Comparison of ENCODE assay signal across 8 mouse cellular contexts in the genomic region with DNA sequence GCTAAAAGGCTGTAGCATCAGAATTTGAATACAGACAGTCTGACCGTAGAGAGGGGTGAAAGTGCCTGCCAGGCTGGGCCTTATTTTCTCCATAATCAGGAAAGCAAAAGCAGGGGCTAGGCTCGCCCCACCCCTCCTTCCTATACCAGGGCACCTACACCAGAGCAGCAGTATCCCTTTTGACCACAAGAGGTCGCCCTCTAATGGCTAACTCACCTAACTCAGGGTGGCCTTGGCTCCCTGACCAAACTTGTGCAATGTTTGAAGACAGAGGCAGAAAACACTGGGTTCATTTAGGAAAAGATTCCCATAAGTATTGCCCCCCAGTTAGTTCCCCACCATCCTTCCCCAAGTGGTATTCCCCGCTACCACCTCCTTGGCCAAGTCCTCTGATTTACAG. TPM values are rescaled to one million over a fixed set of nuclear protein-coding genes. Genes with fewer than 3 reads are reported as not detected.
DNase-seq lines count a peak whose midpoint lies in the region; ATAC-seq and TF ChIP-seq lines count a peak whose summit lies in the region.

No protein-coding gene starts in this region.

- peak; percentile 96 for TF ChIP-seq CTCF in layer of hippocampus, adult 2 months (conservative IDR thresholded peaks at IDR 0.05)
- TF ChIP-seq CTCF in lung, postnatal 0 days (IDR thresholded peaks at IDR 0.05): peak; percentile 95

- H3K4me1 ChIP-seq in embryonic facial prominence, embryonic 10.5 days: peaks cover 23% of the 10 kb centered on the region
- H3K4me1 ChIP-seq in heart, embryonic 10.5 days: peaks cover 35% of the 10 kb centered on the region
- no peaks in the 10 kb centered on the region for H3K4me1 ChIP-seq in lung, postnatal 0 days (ENCODE audit: insufficient read depth, low read depth, low read length)

- H3K36me3 ChIP-seq in embryonic facial prominence, embryonic 10.5 days (replicated peaks): no peaks in the 10 kb centered on the region
- no peaks in the 10 kb centered on the region for H3K36me3 ChIP-seq in heart, embryonic 10.5 days
- no peaks in the 10 kb centered on the region for H3K36me3 ChIP-seq in lung, postnatal 0 days (ENCODE audit: insufficient read depth, low read length)

- H3K4me2 ChIP-seq in lung, postnatal 0 days (replicated peaks; ENCODE audit: low read depth, low read length): no peak overlapping the region

- no peak overlapping the region for H3K4me3 ChIP-seq in embryonic facial prominence, embryonic 10.5 days
- H3K4me3 ChIP-seq in heart, embryonic 10.5 days: no peak overlapping the region
- no peak overlapping the region for H3K4me3 ChIP-seq in layer of hippocampus, adult 2 months
- no peak overlapping the region for H3K4me3 ChIP-seq in lung, postnatal 0 days (ENCODE audit: low read depth, low read length)

- peak; percentile 71 for DNase-seq in CD4-positive helper T cell, adult 2 months (ENCODE audit: low read depth, low spot score)
- DNase-seq in adrenal gland, adult 8-10 months: peak; percentile 67
- peak; percentile 86 for DNase-seq in embryonic facial prominence, embryonic 10.5 days (ENCODE audit: low spot score)
- peak; percentile 88 for DNase-seq in heart, embryonic 10.5 days (ENCODE audit: low spot score)
- peak in 1 of 2 experiments; percentile 85 for DNase-seq in layer of hippocampus, adult 2 months (ENCODE audit: low spot score in 2 of 2)
- peak; percentile 86 for DNase-seq in lung, postnatal 0 days (ENCODE audit: low spot score)
- peak; percentile 68 for DNase-seq in ovary, postnatal 10 days (ENCODE audit: low spot score)
- peak; percentile 86 for DNase-seq in thymus, postnatal 14 days

- TF ChIP-seq EP300 in lung, postnatal 0 days (IDR thresholded peaks at IDR 0.05): no peak

- H3K9ac ChIP-seq in lung, postnatal 0 days (replicated peaks; ENCODE audit: low read depth): no peak overlapping the region

- ATAC-seq in lung, postnatal 0 days: peak; percentile 63

- 11% methylated on average over 4 of the region's 4 CpGs for WGBS in embryonic facial prominence, embryonic 10.5 days
- 8% methylated on average over 4 of the region's 4 CpGs for WGBS in heart, embryonic 10.5 days
- 15% methylated on average over 4 of the region's 4 CpGs for WGBS in lung, postnatal 0 days

- peaks cover 47% of the 10 kb centered on the region for H3K27me3 ChIP-seq in embryonic facial prominence, embryonic 10.5 days (replicated peaks; ENCODE audit: low read depth, poor library complexity, severe bottlenecking)
- peaks cover 37% of the 10 kb centered on the region for H3K27me3 ChIP-seq in heart, embryonic 10.5 days (ENCODE audit: insufficient read depth, poor library complexity, severe bottlenecking)
- H3K27me3 ChIP-seq in lung, postnatal 0 days (replicated peaks; ENCODE audit: insufficient read depth, low read length): no peaks in the 10 kb centered on the region

- H3K27ac ChIP-seq in embryonic facial prominence, embryonic 10.5 days (replicated peaks): no peak overlapping the region
- no peak overlapping the region for H3K27ac ChIP-seq in heart, embryonic 10.5 days
- H3K27ac ChIP-seq in layer of hippocampus, adult 2 months: no peak overlapping the region
- no peak overlapping the region for H3K27ac ChIP-seq in lung, postnatal 0 days (ENCODE audit: low read length)

- H3K9me3 ChIP-seq in embryonic facial prominence, embryonic 10.5 days: no peaks in the 10 kb centered on the region
- H3K9me3 ChIP-seq in heart, embryonic 10.5 days: no peaks in the 10 kb centered on the region
- H3K9me3 ChIP-seq in lung, postnatal 0 days (ENCODE audit: low read length): no peaks in the 10 kb centered on the region

RNA-seq across cellular contexts. Expression of a gene that starts 8.3 kb away (rescaled TPM):
- total RNA-seq in adrenal gland, adult 8-10 months (2022): 1 to 10 TPM; 1.0 to 2.3 (median 1.8) TPM
- 2.0 and 2.2 TPM in 2 replicates for polyA plus RNA-seq in embryonic facial prominence, embryonic 10.5 days (2016; fragmentation: Nextera tagmentation; extraction: Ambion mirVana)
- polyA plus RNA-seq in heart, embryonic 10.5 days (2016; fragmentation: Nextera tagmentation; extraction: Ambion mirVana): 1.4 and 1.5 TPM in 2 replicates
- total RNA-seq in layer of hippocampus, adult 2 months (2021): 10 to 100 TPM; 39.0 to 40.0 TPM
- 0.82 and 0.83 TPM in 2 replicates for polyA plus RNA-seq in lung, postnatal 0 days (2015; fragmentation: Nextera tagmentation; extraction: Ambion mirVana)

RNA-seq across cellular contexts. Expression of a gene that starts 32.2 kb away (rescaled TPM):
- 100 to 1,000 TPM; 226 to 318 (median 254) TPM for total RNA-seq in adrenal gland, adult 8-10 months (2022)
- 106 TPM in 2 replicates for polyA plus RNA-seq in embryonic facial prominence, embryonic 10.5 days (2016; fragmentation: Nextera tagmentation; extraction: Ambion mirVana)
- polyA plus RNA-seq in heart, embryonic 10.5 days (2016; fragmentation: Nextera tagmentation; extraction: Ambion mirVana): 162 and 217 TPM in 2 replicates
- 100 to 1,000 TPM; 145 to 155 TPM for total RNA-seq in layer of hippocampus, adult 2 months (2021)
- 70.7 and 72.5 TPM in 2 replicates for polyA plus RNA-seq in lung, postnatal 0 days (2015; fragmentation: Nextera tagmentation; extraction: Ambion mirVana)

RNA-seq across cellular contexts. Expression of a gene that starts 32.2 kb away (rescaled TPM):
- total RNA-seq in adrenal gland, adult 8-10 months (2022): 1 to 10 TPM; 3.0 to 7.9 (median 6.0) TPM
- 2.9 and 3.7 TPM in 2 replicates for polyA plus RNA-seq in embryonic facial prominence, embryonic 10.5 days (2016; fragmentation: Nextera tagmentation; extraction: Ambion mirVana)
- 1.9 and 2.6 TPM in 2 replicates for polyA plus RNA-seq in heart, embryonic 10.5 days (2016; fragmentation: Nextera tagmentation; extraction: Ambion mirVana)
- total RNA-seq in layer of hippocampus, adult 2 months (2021): 1 to 10 TPM; 2.0 to 2.2 TPM
- polyA plus RNA-seq in lung, postnatal 0 days (2015; fragmentation: Nextera tagmentation; extraction: Ambion mirVana): 3.7 and 5.6 TPM in 2 replicates

RNA-seq across cellular contexts. Expression of a gene that starts 34.8 kb away (rescaled TPM):
- 1 to 10 TPM; 2.4 to 5.9 (median 4.5) TPM for total RNA-seq in adrenal gland, adult 8-10 months (2022)
- 9.3 and 9.8 TPM in 2 replicates for polyA plus RNA-seq in embryonic facial prominence, embryonic 10.5 days (2016; fragmentation: Nextera tagmentation; extraction: Ambion mirVana)
- polyA plus RNA-seq in heart, embryonic 10.5 days (2016; fragmentation: Nextera tagmentation; extraction: Ambion mirVana): 9.3 and 13.6 TPM in 2 replicates
- 1 to 10 TPM; 4.7 to 5.2 TPM for total RNA-seq in layer of hippocampus, adult 2 months (2021)
- polyA plus RNA-seq in lung, postnatal 0 days (2015; fragmentation: Nextera tagmentation; extraction: Ambion mirVana): 12.7 and 19.0 TPM in 2 replicates
